Mouse (Mus musculus): ENCODE measurements around the gene Cwc22.
"Not testable (repeated sequence)": the region's sequence is repeated elsewhere in the genome, so short reads cannot be mapped to it uniquely, and the experiment has no call there.

The Cwc22 gene

DNA sequence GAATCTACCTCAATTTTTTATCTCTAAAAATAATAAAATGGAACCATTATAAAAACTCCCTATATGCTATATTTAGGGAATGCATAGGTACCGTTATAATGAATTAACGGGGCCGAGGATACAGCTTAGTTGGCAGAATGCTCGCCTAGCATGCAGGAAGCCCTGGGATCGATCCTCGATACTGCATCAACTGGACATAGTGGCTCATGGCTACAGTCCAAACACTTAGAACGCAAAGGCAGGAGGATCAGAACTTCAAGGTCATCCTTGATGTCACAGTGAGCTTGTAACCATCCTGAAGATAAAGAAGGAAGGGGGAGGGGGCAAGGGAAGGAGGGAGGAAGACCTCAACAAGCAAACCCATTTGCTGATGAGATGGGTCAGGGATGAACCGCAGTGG is 23.0 kb downstream of the Cwc22 start:
- no peak for DNase-seq

DNA sequence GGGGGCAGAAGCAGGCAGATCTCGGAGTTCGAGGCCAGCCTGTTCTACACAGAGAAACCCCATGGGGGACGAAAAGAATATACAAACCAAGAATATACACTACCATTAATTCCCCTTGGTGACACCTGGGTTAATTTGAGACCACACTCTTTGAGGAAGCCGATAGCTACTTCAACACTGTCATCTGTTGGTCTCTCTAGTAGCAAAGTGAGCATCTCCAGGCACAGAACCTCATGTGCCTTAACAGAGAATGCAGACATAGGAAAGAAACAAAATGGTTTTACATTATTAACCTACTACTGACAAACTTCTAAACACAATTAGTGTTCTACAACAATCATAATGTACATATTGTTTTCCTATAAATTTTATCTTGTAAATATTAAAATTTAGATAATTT is 24.9 kb downstream of the Cwc22 start:
- DNase-seq = no peak

DNA sequence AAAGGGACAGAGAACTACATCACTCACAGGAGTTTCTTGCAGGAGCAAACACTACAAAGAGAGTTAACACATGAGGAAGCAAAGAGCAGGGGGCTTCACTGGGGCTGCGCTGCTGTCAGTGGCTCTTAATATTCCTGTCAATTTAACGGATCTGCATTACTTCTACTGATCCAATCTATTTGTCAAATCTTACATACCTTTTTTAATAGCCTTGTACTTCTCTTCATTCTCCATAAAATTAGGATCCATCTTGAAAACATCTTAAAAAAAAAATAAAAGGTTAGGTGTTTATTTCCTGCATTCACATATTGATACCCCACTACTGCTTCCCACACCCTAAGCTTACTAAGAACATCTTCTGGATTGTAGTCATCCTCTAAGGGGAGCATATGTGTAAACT is 25.6 kb downstream of the Cwc22 start:
- no peak for DNase-seq

DNA sequence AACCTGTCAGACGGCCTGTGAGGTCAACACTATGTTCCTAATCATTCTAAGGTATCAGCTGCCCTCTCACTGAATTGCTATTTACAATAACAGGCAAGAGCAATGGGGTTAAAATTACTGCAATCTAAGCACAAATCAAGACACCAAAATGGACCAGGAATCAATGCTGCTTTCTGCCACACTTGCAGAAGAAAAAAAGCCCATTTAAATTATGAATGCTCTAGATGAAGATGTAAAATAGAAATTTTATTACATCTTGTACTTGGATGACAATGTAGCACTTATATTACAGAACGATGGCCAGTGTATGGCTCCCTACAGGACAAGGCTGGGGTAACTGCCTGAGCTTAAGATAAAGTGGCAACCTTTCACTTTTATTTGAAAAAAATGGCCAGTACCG is 27.7 kb downstream of the Cwc22 start:
- DNase-seq = no peak

DNA sequence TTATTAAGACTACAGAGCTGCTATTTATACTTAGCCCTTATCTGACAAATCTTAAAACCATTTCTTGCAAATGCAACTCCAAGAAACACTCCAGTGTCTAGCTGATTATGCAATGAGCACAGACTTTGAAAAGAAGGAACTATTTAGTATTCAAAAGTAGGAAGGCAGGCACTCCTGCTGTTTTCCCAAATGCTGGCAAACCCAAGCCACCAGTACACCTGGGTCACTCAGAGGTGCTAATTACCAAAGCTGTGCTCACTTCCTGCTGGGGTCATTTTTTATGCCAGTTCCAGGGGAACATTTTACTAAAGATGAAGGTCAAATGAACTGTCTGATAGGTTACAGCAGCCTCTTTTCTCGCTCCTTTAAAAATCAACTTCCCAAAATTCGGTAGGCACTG is 28.2 kb downstream of the Cwc22 start:
- no peak for DNase-seq

DNA sequence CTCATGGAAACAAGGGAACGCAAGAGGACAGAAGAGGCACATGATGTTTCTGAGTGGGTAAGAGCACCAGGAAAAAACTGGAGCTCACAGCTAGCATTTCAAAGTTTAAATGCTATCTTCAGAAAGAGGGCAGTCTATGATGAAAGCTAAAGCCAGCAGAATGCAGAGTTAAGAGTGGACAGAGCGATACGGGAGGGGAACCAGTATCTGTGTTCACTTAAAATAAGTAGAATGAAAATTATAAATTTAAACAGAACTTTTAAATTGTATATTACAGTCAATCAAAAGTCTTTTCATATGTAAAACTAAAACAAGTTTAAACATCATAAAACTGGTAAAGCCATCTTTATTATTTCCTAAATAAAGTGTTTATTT is 28.8 kb downstream of the Cwc22 start:
- DNase-seq = no peak

DNA sequence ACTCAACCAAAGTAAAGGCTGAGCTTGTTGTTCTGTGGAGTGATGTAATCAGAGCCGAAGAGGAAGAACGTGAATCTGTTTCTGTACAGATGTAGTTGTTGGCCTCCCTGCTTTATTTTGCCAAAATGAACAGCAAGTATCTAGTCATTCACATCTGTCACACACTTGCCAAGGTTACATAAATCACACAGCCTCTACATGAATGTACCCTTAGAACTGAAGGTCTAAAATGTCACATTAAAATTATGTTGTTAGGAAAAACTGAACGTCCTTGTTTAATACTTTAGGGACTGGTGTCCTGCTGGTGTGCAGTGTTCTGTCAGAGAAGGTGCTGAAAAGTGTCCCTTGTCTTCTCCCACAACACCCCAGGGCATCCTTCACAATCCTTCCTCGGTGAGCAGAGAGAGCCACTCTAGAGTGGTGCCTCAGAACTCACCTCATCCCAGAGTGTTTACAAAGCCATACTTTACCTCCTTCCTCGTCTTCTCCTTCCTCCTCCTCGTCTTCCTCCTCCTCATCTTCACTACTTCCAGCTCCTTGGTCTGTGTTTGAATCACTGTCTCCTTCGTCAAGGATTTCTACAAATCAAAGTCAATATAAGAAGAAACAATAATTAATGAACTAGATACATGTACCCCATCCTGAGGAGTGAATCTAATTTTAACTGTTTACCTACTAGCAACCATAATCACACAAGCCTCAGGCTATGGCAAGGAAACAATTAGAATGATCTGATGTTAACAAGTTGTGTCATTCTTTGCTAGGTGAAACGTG is 29.4 kb downstream of the Cwc22 start:
- DNase-seq = no peak

DNA sequence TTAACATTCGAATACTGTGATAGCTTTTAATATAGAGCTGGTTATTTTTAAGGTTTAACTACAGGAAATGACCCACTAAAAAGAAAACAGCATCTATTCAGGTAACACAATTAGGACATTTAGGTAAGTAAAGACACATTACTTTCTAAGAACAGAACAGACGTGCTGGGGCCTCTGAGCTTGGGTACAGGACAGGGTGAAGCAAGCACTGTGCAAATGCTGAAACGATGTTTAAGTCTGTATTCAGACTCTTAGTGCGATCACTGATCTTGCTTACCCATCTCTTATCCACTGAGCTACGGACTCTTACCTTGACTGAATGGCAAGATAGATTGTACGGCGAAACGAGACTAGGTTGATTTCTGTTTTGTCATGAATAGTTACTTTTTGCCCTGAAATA is 31.0 kb downstream of the Cwc22 start:
- no peak for DNase-seq

DNA sequence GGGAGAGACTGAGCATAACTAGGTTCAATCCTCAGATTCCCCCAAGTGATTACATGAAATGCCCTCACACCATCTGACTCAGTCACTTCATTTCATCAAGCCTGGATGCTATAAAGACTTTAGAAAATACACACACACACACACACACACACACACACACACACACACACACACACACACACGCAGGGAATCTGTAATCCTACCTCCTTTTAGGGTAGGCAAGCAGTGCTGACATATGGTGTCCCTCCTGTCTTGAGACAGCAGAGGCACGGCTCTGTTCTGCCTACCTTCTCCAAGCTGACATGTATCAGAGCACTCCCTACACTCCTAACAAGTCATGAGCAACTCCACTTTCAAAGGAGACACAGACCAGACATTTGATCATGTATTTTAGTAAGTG is 32.5 kb downstream of the Cwc22 start:
- no peak for DNase-seq

DNA sequence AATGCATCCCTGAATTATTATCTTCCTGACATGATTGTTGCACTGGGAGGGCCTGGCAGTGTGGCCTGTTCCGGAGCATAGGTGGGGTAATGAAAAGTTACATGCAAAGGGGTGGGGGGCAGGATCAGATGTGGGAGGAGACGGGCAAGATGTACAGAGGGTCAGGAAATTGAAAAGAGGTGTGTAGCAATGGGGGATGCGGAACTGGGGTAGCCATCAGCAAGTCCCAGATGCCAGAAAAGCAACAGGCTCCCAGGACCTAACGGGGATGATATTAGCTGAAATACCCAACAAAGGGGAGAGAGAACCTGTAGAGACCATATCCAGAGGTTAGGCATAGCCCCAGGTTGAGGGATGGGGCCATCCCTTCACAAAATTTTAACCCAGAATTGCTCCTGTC is 34.0 kb downstream of the Cwc22 start:
- no peak for DNase-seq

DNA sequence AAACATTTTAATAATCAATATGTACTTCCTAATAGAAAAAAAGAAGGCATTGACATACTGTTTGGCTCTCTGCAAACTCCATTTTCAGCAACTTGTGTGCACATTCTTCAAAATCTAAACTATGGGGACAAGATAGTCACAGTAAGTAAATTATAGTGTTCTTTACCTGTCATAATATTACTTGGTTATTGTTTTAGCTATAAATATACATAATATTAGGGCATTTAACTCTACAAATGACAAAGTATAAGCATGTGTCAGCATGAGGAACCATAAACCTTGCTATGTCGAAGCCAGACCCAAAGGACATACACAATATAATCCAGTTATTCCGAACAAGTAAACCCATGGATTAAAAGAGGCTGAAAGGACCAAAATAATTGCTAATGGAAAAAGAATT is 34.7 kb downstream of the Cwc22 start:
- no peak for DNase-seq

DNA sequence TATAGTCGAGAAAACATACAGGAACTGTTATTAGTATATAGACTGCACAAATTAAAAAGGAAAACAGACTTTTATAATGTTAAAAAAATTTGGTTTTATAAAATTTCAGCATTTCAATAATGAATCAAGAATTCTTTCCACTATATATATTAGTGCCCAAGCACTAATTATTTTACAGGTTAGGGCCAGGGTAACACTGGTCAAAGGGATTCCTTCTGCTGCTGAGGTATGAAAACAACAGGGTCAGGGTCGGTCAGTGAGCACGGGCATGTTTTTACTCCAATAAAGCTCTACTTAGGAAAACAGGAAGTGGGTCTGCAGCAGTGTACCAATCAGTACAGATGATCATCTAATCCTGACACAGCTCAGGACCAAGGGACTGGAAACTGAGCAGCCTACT is 36.0 kb downstream of the Cwc22 start:
- DNase-seq = no peak

DNA sequence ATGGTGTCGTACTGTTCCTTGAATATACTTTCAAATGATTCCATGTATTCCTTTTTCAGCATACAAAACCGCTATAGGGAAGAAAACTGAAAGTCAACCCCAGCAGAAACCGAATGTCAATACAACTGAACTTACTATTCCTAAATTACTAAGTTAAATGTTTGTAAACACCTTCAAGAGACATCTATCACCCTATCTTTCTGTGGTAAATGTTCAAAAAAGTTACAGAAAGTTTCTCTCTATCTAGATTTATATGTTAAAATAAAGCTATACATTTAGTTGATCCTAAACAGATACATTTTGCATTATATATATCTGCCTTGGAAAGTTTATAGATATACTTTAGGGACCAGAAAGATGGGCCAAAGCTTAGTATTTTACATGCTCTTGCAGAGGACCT is 39.0 kb downstream of the Cwc22 start:
- no peak for DNase-seq

DNA sequence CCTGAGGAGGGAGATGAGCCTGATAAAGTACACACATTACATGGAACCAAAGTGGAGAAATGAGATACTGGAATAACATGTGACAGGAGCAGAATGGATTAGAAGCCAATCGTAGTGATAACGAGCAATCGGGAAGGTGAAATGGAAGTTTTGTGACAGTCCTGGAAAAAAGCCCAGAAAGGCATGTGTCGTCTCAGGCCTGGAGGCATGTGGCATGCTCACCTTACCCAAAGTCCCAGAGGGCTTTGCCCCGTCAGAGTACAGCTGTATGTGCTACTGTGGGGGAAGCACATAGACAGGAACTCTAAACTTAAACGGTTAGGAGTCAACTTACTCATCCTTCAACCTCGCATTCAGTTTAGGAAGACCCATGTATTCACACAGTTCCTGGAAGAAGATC is 41.2 kb downstream of the Cwc22 start:
- no peak for DNase-seq

DNA sequence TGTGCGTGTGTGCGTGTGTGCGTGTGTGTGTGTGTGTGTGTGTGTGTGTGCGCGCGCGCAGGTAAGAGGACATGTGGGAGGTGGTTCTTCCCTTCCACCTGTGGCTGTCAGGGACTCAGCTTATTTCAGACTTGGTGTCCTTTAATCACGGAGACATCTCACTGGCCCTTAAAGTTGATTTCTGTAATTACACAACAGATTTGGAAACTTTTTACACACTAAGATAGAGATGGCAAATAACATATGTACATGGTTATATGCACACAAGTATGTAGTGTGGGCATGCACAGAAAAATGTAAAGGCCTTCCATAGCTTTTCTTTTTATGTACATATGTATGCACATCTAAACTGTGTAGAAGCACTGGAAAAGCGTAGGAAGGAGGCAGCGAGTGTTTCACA is 41.7 kb downstream of the Cwc22 start:
- no peak for DNase-seq

DNA sequence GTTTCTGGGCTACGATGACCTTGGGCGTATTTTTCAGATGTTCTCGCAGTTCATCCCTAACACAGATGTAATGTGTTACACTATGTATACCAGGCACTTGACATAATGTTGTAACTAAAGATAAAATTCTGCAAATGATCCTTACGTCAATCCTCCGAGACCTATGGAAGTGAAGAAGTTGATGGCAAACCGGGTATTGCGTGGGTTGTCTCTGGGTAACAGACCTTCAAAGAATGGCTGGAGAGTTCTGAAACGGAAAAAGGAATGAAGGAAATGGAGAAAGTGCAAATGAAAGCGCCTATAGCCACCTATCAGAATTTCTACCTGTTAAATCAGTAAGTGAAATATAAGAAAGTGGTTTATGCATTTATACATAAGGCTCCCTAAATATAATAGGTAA is 42.2 kb downstream of the Cwc22 start:
- DNase-seq = no peak

DNA sequence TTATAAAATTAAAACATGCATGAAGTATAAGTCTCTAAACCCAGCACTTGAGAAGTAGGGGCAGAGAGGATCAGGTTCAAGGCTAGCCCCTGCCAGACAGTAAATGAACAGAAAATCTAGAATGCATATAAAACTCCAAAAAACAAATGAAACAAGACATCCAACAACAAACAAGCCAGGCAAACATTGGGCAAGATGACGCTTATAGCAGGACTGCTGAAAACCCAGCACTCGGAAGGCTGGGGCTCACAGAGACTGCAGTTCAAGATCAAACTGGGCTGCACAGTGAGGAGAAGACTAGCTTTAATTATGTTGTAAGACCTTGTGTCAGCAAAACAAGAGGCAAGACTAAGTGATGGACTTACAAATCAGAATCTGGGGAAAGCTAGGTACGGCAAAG is 43.1 kb downstream of the Cwc22 start:
- no peak for DNase-seq

DNA sequence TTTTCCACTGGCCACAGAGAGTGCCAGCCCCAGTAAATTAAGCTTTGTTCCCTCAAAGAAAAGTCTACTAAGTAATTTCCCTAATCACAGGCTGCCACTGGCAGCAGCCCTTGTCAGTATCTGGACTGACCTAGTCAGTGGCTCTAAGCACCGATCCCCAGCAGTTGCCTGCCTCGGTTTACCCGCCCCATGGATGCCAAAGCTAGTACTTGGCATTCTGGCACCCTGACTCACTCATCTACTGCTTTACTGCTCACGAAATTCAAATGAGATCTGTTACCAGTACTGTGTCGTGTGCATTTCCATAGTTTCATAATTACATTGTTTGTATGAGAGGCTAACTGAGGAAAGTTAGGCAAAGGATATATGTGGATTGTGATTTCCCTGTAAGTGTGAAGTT is 44.9 kb downstream of the Cwc22 start:
- DNase-seq = no peak

DNA sequence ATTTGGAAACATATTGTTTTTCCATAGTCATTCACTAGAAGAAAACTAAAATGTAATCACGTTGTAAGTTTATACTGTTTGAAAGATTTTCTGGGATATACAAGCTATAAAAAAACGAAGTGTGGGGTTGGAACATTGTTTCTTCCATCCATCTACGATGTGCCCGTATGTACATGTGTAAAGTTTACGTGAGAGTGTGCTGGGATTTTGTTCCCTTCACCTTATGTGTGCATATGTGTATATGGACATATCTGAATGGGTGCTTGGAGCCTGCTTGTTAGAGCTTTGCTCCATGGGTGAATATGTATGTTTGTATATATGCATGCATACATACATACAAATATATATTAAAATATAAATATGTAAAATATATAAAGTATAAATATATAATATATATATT is 45.4 kb downstream of the Cwc22 start:
- DNase-seq = no peak

DNA sequence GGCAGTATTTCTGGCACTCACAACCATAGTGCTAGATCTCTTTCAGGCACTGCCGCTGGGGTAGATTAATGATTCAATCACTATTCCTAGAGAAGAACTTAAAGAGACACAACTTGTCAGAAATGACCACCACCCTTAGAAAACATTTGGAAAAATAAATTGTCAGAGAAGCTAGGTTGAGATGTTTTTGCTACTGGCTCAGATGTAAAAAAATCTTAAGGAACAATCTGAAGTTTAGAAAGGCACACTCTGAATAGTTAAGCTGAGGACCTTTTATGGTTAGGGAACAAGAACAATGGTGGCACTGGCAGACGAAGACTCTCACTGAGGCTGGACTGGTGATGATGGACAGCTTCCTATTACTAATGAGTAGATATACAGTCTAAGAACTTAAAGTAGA is 46.1 kb downstream of the Cwc22 start:
- DNase-seq = no peak

DNA sequence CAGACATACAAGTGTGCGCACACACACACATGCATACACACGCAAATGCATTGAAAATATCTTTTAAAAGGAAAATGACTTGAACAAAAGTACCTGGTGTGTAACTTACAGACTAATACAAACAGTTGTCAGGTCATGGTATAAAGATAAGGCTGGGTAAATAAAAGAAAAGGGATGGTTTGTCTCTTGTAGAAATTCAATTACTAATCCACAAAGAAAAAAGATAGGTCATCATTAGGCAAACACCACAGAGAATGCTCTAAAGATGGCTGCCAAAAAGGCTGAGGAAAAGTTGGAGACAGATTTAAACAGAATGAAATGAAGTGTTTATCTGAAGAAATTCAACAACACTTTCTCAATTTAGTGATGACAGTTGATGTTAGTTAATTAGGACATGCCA is 47.7 kb downstream of the Cwc22 start:
- DNase-seq = no peak

DNA sequence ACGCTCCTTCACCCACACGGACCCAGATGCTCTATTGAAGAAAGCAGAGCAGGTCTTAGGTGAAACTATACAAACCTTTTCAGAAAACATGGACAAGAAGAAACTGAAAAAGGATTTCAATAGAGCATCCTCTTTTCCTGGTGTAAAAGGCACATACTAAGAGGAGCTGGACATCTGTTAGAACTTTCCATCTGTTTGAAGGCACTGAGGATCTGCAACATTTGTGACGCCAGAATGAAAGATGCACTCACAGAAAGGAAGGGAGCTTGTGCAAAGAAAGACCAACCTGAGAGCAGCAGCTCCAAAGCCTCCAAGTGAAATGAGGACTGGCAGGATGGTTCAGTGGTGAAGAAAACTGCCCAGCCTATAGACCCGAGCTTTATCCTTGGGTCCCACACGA is 48.2 kb downstream of the Cwc22 start:
- DNase-seq = no peak

DNA sequence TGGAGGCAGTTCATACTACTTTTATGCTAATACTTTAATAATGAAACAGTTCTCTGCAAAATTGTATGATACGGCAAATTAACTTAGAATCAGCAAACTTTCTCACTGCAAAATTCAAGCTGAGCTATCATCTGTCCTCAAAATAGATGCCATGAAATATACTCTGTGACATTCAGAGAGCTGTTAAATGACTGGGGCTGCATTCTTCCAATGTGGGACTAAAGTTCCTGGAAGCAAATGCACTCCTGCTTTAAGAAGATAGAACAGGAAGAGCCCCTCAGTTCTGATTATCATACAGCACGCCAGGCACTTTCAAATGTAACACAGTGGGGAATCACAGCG is 48.6 kb downstream of the Cwc22 start:
- DNase-seq = no peak

DNA sequence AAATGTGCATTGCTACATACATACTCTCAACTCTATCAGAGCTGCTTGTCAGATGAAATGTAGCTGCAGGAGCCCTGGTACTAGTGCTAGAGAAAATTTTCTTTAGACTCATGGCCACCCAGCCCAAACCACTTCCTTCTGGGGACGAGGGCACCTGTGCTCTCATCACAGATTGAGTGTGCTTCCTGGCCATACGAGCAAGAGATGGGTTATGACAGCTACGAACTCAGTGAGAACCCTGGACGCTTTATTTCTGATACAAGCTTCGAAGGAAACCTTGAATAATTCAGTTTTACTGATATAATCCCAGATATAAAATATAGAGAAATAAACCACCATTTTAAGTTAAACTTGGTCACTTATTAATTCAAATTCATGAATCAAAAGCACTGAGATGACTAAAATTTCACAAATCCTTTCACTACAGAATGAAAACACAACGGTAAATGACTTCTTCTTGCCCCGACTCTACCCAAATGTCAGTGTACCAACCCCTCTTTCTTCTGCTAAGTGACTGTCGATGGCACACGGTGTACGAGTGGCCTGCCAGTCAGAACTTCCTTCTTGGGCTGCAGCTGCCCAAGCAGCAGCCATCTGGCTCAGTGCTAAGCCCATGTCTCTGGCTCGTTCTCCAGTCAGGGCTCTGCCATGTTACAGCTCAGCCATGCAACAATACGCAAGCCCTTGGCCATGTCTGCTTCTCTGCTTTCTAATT is 49.2 kb downstream of the Cwc22 start:
- no peak for DNase-seq

DNA sequence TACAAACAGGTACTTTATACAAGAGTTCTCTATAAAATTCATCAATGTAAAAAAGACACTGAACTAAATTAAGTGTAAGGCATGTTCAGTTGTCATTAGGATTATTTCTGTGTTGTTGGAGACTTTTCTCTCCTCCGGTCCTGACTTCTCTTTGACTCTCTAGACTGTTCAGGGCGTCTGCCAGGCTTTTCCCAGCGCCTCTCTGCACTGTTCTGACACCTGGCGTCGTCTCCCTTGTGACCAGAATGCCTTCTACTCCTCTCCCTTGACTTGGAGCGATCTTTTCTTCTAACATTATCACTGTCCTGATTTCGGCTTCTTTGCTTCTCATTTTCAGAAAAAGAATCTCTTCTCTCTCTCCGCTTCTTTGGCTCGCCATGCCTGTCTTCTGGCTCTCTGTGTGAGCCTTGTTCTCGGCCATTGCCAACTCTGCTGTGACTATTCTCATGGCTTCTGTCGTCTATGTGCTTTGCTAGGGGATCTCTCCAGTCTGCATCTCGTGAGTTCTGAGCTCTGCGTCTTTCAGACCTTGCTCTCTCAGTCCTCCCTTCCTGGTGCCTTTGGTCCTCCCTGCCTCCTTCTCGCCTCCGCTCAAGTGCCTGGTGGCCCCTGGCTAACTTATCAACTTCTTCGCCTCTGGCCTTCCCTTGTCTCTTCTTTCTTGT is 50.1 kb downstream of the Cwc22 start:
- DNase-seq = not testable (repeated sequence)

All from thymus, postnatal 4 days (tissue).